Mouse (Mus musculus) heart, embryonic 15.5 days (tissue): ENCODE results near the gene Lrrfip2. TPM values are rescaled to one million over a fixed set of nuclear protein-coding genes. Genes with fewer than 3 reads are reported as not detected.

ENCODE experiments used
- ATAC-seq: fragments of 200-750 bp; cut with Nextera tagmentation; replicated peaks from 2 replicates; pipeline ENCODE4 v1.8.0; 2017; ENCODE audit warnings: low read depth, moderate TSS enrichment; ENCODE audit not compliant: insufficient number of reproducible peaks, insufficient read depth, low FRiP score
- H3K27ac ChIP-seq: fragments of 300-500 bp; sonication (generic); 2 replicates; pipeline ENCODE4 v1.5.1; 2015; ENCODE audit warnings: mild to moderate bottlenecking, inconsistent platforms
- H3K27me3 ChIP-seq: fragments of 300-500 bp; sonication (generic); 2 replicates; pipeline ENCODE4 v1.6.1; 2015; ENCODE audit warnings: inconsistent platforms
- H3K36me3 ChIP-seq: fragments of 300-500 bp; sonication (generic); 2 replicates; pipeline ENCODE4 v1.6.1; 2015; ENCODE audit warnings: mild to moderate bottlenecking, inconsistent platforms
- H3K4me1 ChIP-seq: fragments of 300-500 bp; sonication (generic); replicated peaks from 2 replicates; pipeline ENCODE4 v1.6.1; 2015; ENCODE audit warnings: inconsistent platforms
- H3K4me2 ChIP-seq: fragments of 300-500 bp; sonication (generic); 2 replicates; pipeline ENCODE4 v1.6.1; 2015; ENCODE audit warnings: inconsistent platforms, mild to moderate bottlenecking, moderate library complexity
- H3K4me3 ChIP-seq: fragments of 300-500 bp; sonication (generic); 2 replicates; pipeline ENCODE4 v1.5.1; 2015; ENCODE audit warnings: mild to moderate bottlenecking, inconsistent platforms
- H3K9ac ChIP-seq: fragments of 300-500 bp; sonication (generic); 2 replicates; pipeline ENCODE4 v1.6.1; 2015; ENCODE audit warnings: mild to moderate bottlenecking, inconsistent platforms
- H3K9me3 ChIP-seq: fragments of 300-500 bp; sonication (generic); replicated peaks from 2 replicates; pipeline ENCODE4 v1.6.1; 2016; ENCODE audit warnings: inconsistent platforms
- WGBS: fragments of 180-500 bp; shearing (Covaris S2); methylation state at CpG from one replicate; pipeline ENCODE4 v1.1.7; 2015; ENCODE audit warnings: mixed read lengths; 5-methylcytosine and 5-hydroxymethylcytosine counted together
- polyA plus RNA-seq: library from polyadenylated mRNA; unstranded; fragments of >200 nt; fragmentation: Nextera tagmentation; extraction: Ambion mirVana; gene quantifications from 2 replicates; pipeline ENCODE4 v1.2.1, GENCODE M21; 2015

Gene Lrrfip2
- polyA plus RNA-seq, 1 experiment from 2014 or later = 64.9 TPM

GRCm38 (mm10) chr9:111118252-111118890, 979 bp downstream of the Lrrfip2 start:
- peak; percentile 71 for ATAC-seq
- WGBS = 0% methylated on average over 40 of the region's 52 CpGs
- Histone ChIP-seq H3K4me1 (peaks cover 45% of the 10 kb centered on the region), H3K4me3 (peak overlapping the region; percentile 91), H3K4me2 (peak overlapping the region; percentile 74), H3K36me3 (no peaks in the 10 kb centered on the region), H3K27me3 (no peaks in the 10 kb centered on the region), H3K27ac (peak overlapping the region; percentile 93), H3K9me3 (no peaks in the 10 kb centered on the region), H3K9ac (peak overlapping the region; percentile 91)

GRCm38 (mm10) chr9:111118891-111119441, 1.6 kb downstream of the Lrrfip2 start:
- Histone ChIP-seq H3K4me1 (peaks cover 51% of the 10 kb centered on the region), H3K4me3 (peak overlapping the region; percentile 91), H3K9ac (peak overlapping the region; percentile 91), H3K4me2 (peak overlapping the region; percentile 74), H3K36me3 (no peaks in the 10 kb centered on the region), H3K27ac (peak overlapping the region; percentile 93), H3K27me3 (no peaks in the 10 kb centered on the region), H3K9me3 (no peaks in the 10 kb centered on the region)
- no peak for ATAC-seq
- 2% methylated on average over 17 of the region's 17 CpGs for WGBS

- Histone ChIP-seq H3K4me1 (peaks cover 52% of the 10 kb centered on the region), H3K9me3 (no peaks in the 10 kb centered on the region), H3K4me2 (peak overlapping the region; percentile 35), H3K4me3 (no peak overlapping the region), H3K27me3 (no peaks in the 10 kb centered on the region), H3K27ac (peak overlapping the region; percentile 88), H3K36me3 (no peaks in the 10 kb centered on the region), H3K9ac (no peak overlapping the region)
- ATAC-seq = peak; percentile 36; the same call in 1 of the 2 replicates
- WGBS = 21% methylated on average over 5 of the region's 5 CpGs
Measured at GRCm38 (mm10) chr9:111122446-111122845, 5.1 kb downstream of the Lrrfip2 start.

- Histone ChIP-seq H3K4me2 (peak overlapping the region; percentile 35; the same call in 1 of the 2 replicates), H3K4me3 (no peak overlapping the region), H3K4me1 (peaks cover 55% of the 10 kb centered on the region), H3K27me3 (no peaks in the 10 kb centered on the region), H3K9me3 (no peaks in the 10 kb centered on the region), H3K9ac (no peak overlapping the region), H3K36me3 (no peaks in the 10 kb centered on the region), H3K27ac (peak overlapping the region; percentile 88)
- no peak for ATAC-seq
- 45% methylated on average over 2 of the region's 2 CpGs for WGBS
Measured at GRCm38 (mm10) chr9:111123336-111123735, 5.9 kb downstream of the Lrrfip2 start.

GRCm38 (mm10) chr9:111124440-111124839, 7.0 kb downstream of the Lrrfip2 start:
- no peaks in the 10 kb centered on the region for H3K27me3 ChIP-seq
- no peaks in the 10 kb centered on the region for H3K9me3 ChIP-seq
- H3K4me1 ChIP-seq = peaks cover 50% of the 10 kb centered on the region
- WGBS = 82% methylated on average over 4 of the region's 4 CpGs
- H3K36me3 ChIP-seq = no peaks in the 10 kb centered on the region
- no peak overlapping the region for H3K4me2 ChIP-seq
- ATAC-seq = no peak
- no peak overlapping the region for H3K4me3 ChIP-seq
- no peak overlapping the region for H3K27ac ChIP-seq
- H3K9ac ChIP-seq = no peak overlapping the region

GRCm38 (mm10) chr9:111126735-111127134, 9.3 kb downstream of the Lrrfip2 start:
- no peak overlapping the region for H3K9ac ChIP-seq
- peaks cover 42% of the 10 kb centered on the region for H3K4me1 ChIP-seq
- no peak overlapping the region for H3K4me2 ChIP-seq
- H3K9me3 ChIP-seq = no peaks in the 10 kb centered on the region
- no peak overlapping the region for H3K27ac ChIP-seq
- H3K4me3 ChIP-seq = no peak overlapping the region
- ATAC-seq = no peak
- no peaks in the 10 kb centered on the region for H3K27me3 ChIP-seq
- no peaks in the 10 kb centered on the region for H3K36me3 ChIP-seq
- 72% methylated on average over 4 of the region's 4 CpGs for WGBS

- Histone ChIP-seq H3K27me3 (no peaks in the 10 kb centered on the region), H3K4me2 (no peak overlapping the region), H3K9ac (no peak overlapping the region), H3K9me3 (no peaks in the 10 kb centered on the region), H3K4me1 (peaks cover 34% of the 10 kb centered on the region), H3K4me3 (no peak overlapping the region), H3K36me3 (no peaks in the 10 kb centered on the region), H3K27ac (0 out of 2 replicates have a peak overlapping the region, but pooled peaks have one; percentile 27)
- WGBS = 49% methylated on average over 4 of the region's 4 CpGs
- ATAC-seq = no peak
Measured at GRCm38 (mm10) chr9:111127749-111128148, 10.4 kb downstream of the Lrrfip2 start.

GRCm38 (mm10) chr9:111130126-111130525, 12.7 kb downstream of the Lrrfip2 start:
- Histone ChIP-seq H3K9ac (no peak overlapping the region), H3K27me3 (no peaks in the 10 kb centered on the region), H3K4me2 (no peak overlapping the region), H3K9me3 (no peaks in the 10 kb centered on the region), H3K4me3 (no peak overlapping the region), H3K36me3 (no peaks in the 10 kb centered on the region), H3K27ac (0 out of 2 replicates have a peak overlapping the region, but pooled peaks have one; percentile 5), H3K4me1 (peaks cover 18% of the 10 kb centered on the region)
- ATAC-seq = no peak
- 41% methylated on average over 2 of the region's 2 CpGs for WGBS

GRCm38 (mm10) chr9:111138161-111138560, 20.8 kb downstream of the Lrrfip2 start:
- 92% methylated on average over 9 of the region's 9 CpGs for WGBS
- Histone ChIP-seq H3K36me3 (peaks cover 4% of the 10 kb centered on the region; the same call in 1 of the 2 replicates), H3K4me2 (no peak overlapping the region), H3K4me3 (no peak overlapping the region), H3K27ac (no peak overlapping the region), H3K9me3 (no peaks in the 10 kb centered on the region), H3K27me3 (no peaks in the 10 kb centered on the region), H3K9ac (no peak overlapping the region), H3K4me1 (peaks cover 5% of the 10 kb centered on the region; the same call in 1 of the 2 replicates)
- ATAC-seq = no peak

- no peak overlapping the region for H3K9ac ChIP-seq
- no peak overlapping the region for H3K4me3 ChIP-seq
- no peak overlapping the region for H3K27ac ChIP-seq
- WGBS = 89% methylated on average over 6 of the region's 6 CpGs
- H3K4me1 ChIP-seq = peaks cover 31% of the 10 kb centered on the region
- no peaks in the 10 kb centered on the region for H3K9me3 ChIP-seq
- ATAC-seq = no peak
- H3K4me2 ChIP-seq = no peak overlapping the region
- no peaks in the 10 kb centered on the region for H3K27me3 ChIP-seq
- H3K36me3 ChIP-seq = peaks cover 4% of the 10 kb centered on the region; the same call in 1 of the 2 replicates
Measured at GRCm38 (mm10) chr9:111142721-111143120, 25.3 kb downstream of the Lrrfip2 start.

GRCm38 (mm10) chr9:111143387-111143786, 26.0 kb downstream of the Lrrfip2 start:
- H3K27me3 ChIP-seq = no peaks in the 10 kb centered on the region
- WGBS = 86% methylated on average over 1 of the region's 1 CpGs
- no peak overlapping the region for H3K9ac ChIP-seq
- 0 out of 2 replicates have a peak overlapping the region, but pooled peaks have one; percentile 5 for H3K27ac ChIP-seq
- H3K9me3 ChIP-seq = no peaks in the 10 kb centered on the region
- no peak overlapping the region for H3K4me2 ChIP-seq
- H3K4me1 ChIP-seq = peaks cover 32% of the 10 kb centered on the region
- ATAC-seq = no peak
- peaks cover 4% of the 10 kb centered on the region; the same call in 1 of the 2 replicates for H3K36me3 ChIP-seq
- no peak overlapping the region for H3K4me3 ChIP-seq
